Mouse (Mus musculus) cerebellum, postnatal 10 days (tissue): ENCODE measurements at regions not wholly inside any gene's neighbourhood (a gene's known extent, or its start where the extent isn't known, plus 50 kb on each side); places are given as distances from the start of the nearest gene placed in this dataset.

ENCODE experiments used
- DNase-seq, 2 experiments: peaks; one replicate each; pipeline ENCODE4 v3.0.0; 2021; ENCODE audit warnings: mixed read lengths in 2 of 2

DNA sequence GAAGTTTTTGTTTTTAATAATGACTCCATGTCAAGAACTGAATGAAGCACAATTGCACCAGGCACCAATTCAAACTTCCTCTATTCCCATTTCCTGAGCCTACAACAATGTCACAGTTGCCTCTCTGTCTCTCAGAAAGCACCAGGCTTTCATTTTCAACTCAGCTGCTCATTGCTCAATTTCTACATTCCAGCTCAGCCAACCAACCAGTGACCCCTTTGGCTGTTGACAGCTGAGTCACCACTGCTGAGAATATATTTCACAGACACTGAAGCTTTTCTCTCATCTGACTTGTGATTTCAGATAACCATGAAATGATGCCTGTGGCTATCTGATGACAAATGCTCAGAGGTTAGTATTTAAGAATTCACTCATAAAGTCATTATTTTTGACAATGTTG lies 924.8 kb upstream of the Kcnd2 start:
- DNase-seq = peak in 1 of 2 experiments; percentile 3
